Mouse (Mus musculus): ENCODE results near the gene Muc5ac.
A peak's percentile ranks its signal among the peaks of the same experiment; 100 is the strongest.
"Not testable (repeated sequence)": the region's sequence is repeated elsewhere in the genome, so short reads cannot be mapped to it uniquely, and the experiment has no call there.

Gene Muc5ac

DNA sequence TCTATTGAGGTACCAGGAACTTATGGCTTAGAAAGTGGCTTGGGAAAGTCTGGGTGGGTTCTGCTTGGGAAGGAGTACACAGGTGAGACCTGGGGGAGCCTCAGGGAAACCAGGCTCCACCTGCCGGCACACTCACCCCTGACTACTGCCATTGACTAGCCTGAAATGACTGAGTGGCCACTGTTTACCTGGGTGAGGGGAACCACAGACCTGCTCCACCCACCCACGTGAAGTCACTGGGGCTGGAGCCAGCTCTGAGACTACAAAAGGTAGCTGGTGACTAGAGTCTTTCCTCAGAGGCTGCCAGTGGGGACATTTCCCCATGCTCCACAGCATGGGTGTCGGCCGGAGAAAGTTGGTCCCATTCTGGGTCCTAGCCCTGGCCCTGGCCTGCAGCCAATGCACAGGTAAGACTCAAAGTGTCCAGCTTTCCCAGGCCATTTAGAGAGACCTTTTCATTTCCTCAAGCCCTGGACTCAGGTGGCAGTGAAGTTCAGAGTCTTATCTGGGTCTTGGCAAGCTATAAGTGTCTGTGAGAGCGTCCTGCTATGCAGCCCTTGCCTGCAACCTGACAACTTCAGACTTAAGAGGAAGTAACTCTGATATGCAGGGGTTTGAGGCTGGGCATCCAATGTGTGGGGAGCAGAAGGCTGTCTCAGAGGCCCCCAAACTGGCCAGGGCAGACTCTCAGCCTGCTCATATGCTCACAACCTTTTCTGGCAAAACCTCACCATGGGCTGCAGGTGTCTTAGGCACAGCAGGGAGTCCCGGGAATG, at the start of gene Muc5ac:
Muc5ac (plus strand) TSS at position 296 of the 776 bp plus-strand sequence.
- DNase-seq (ENCODE audit: low spot score), result no peak

DNA sequence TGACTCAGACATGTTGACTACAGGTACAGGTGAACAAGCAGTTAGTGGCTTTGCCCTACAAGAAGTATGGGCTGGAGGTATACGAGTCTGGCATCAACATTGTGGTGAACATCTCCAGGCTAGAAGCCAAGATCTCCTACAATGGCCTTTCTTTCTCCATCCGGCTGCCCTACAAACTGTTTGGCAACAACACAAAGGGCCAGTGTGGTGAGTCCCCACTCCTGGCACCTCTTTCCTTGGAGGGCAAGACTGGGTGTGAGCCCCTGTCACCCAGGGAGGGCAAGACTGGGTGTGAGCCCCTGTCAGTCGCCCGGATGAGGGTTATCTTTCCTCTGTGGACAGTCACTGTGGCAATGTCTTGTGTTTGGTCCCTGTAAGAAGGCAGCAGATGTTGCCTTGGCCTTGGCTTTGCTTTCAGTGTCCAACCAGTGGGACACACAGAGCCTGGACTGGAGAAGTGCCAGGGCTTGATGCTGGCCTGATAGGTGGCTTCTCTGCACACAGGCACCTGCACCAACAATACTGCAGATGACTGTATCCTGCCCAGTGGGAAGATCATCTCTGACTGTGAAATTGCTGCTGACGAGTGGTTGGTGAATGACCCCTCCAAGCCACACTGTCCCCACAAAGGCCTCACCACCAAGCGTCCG, 41.2 kb upstream of the Muc5ac start:
- DNase-seq (ENCODE audit: low spot score), result no peak

DNA sequence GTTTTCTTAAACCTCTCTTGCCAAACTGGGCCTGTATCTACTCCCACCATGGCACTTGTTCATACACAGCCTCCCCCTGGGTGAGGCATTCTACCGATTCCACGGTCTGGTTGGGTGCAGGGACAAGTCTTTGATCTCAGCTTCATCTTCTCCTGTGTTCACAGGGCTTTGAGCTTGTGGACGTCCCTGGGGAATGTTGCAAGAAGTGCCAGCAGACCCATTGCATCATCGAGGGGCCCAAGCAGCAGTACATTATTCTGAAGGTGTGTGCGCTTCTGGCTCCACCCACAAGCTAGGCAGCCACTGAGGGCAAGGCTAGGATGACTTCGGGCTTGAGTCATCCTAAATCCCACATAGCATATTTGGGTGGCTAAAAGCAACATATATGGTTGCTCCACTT, 36.3 kb upstream of the Muc5ac start:
- DNase-seq (ENCODE audit: low spot score), result no peak

DNA sequence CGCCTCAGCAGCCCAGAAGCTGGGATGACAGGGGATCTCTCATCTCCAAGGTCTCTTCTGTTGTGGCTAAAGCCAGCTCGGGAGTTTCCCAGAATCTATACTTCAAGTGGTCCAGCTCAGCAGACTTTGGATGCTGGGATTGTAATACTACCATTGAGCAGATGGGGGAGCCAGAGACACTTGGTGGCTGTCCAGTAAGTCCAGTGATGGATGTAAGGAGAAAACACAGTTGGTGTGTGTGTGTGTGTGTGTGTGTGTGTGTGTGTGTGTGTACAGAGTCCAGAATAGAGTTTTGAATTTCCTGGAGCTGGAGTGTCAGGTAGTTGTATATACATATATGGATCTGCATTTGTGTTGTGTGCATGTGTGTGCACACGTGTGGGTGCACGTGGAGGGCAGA, 32.9 kb upstream of the Muc5ac start:
- peak; percentile 38 for DNase-seq (ENCODE audit: low spot score)

DNA sequence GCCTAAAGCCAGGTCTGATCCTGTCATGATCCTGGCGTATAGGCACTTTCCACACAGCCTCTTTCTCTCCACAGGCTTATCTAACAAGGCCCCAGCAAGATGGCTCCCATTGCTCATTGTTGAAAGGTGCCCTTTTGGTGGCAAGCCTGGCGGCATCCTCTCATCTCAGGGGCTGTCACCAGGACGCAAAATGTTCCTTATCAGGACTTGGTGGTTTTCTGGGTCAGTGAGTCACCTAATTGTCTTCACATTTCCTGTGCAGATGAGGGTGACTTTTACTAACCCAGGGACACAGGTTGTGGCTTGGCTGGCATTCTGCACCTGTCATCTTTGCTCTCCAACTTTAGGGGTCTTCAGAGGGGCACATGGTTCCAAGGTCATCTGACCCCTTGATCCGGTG, 30.5 kb upstream of the Muc5ac start:
- DNase-seq (ENCODE audit: low spot score), result no peak

DNA sequence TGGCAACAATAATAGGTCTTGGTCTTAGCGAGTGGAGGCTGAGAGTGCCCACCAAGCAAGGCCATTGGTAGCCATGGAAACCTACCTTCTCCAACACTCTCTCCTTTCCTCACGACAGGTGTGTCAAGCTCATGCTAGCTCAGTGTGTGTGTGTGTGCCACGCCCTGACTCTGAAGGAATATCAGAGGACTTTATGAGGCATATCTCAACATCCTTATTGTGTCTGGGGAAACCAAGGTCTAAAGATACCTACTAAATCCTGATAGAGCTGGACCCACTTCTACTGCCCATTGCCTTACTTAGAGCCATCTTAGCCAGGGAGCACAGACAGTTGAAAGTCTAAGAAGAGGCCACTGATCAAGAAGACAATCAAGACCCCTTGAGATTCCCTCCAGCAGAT, 18.3 kb upstream of the Muc5ac start:
- DNase-seq (ENCODE audit: low spot score), result no peak

DNA sequence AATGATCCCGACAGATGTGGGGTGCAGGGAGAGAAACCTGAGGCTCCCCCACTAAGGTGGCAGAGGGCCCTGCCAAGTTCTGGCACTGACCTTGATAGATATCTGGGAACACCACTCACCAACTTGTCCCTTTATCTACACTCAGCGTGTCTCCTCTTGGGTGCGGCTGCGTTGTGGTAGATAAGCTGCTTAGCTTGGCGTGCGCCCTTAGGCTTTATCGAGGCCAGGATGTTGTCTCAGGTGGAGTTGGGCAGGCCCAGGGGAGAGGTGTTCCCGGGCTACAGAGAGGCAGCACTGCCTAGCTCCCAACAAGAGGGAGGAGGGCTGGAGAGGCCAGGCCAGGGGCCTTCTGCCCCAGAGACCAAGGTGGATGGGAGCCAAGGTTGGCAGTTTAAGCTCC, 17.8 kb upstream of the Muc5ac start:
- peak; percentile 9 for DNase-seq (ENCODE audit: low spot score)

DNA sequence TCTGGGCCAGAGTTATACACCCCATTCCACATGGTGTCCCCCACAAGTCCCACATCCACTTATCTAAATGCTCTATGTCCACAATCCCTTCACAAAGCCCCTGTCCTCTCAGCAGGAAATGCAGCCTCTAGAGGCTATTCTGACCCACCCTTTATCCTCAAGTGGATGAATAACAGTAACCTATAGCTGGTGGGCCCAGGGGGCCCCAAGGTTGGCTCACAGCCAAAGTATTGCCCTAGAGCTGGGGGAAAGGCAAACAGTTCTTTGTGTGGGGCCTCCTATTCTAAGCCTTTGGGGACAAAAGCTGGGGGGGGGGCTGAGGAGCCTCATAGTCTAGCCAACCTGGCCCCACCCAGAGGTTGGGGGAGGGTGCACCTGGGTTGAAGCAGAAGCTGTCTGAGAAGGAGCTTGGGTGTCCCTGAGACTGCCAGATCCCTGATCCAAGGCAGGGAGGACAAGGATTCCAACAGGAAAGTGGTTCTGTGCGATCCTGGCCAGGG, 16.7 kb upstream of the Muc5ac start:
- no peak for DNase-seq (ENCODE audit: low spot score)

DNA sequence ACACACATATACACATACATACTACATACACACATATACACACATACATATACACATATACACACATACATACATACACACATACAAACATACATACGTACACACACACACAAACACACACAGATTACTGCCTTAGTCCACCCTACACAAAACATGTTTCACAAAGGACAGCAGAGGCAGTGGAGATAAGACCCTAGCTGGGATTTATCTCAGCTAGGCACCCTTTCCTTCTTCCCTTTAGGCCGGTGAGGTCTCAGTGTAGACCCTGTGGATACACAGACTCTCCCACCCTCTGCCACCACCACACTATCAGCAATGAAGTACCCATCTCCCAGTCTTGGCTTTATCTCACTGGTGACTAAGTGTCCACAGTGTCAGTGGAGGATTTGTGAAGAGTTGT, 13.9 kb upstream of the Muc5ac start:
- no peak for DNase-seq (ENCODE audit: low spot score)

DNA sequence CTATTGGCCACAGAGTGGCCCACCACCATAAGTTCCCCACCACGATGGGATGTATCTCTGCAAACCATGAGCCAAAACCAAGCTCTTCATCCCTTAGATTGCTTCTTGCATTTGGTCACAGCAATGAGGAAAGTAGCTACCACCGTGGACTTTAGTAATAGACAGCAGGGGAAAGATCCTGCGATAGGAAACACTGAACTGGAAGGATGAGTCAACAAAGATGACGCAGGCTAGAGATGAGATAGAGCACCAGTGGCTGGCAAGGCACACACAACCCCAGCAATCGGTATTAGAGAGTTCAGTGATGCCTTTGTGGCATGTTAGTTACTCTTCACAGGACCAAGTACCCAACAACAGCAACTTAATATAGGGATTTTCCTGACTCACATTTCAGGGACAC, 12.6 kb upstream of the Muc5ac start:
- DNase-seq (ENCODE audit: low spot score), result no peak

DNA sequence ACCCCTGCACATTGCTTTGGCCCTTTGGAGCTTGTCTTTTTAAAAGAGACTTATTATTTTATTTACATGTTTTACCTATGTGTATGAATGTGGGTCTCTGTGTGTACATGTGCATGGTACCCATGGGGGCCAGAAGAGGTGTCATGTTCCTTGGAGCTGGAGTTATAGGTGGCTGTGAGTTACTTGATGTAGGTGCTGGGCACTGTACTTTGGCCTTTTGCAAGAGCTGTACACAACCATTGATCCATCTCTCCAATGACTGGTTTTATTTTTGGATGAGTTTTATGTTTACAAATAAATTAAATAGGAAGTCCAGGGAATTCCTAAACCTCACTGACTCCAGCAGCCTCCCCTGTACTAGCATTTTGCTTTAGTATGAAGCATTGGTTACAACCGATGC, 5.5 kb downstream of the Muc5ac start:
- DNase-seq (ENCODE audit: low spot score), result no peak

DNA sequence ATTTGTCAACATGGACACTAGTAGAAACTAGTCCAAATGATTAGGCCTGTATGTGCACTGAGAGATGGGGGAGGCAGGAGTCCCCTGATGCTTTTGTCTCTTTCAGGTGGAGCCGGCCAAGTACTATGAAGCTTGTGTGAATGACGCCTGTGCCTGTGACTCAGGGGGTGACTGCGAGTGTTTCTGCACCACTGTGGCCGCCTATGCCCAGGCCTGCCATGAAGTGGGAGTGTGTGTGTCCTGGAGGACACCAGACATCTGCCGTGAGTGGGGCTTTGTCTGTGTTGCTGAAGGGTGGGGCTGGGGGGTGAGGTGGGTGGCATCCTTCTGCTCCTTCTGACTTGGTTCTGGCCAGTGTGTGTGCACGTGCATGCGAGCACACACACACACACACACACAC, 14.4 kb downstream of the Muc5ac start:
- DNase-seq (ENCODE audit: low spot score), result no peak

DNA sequence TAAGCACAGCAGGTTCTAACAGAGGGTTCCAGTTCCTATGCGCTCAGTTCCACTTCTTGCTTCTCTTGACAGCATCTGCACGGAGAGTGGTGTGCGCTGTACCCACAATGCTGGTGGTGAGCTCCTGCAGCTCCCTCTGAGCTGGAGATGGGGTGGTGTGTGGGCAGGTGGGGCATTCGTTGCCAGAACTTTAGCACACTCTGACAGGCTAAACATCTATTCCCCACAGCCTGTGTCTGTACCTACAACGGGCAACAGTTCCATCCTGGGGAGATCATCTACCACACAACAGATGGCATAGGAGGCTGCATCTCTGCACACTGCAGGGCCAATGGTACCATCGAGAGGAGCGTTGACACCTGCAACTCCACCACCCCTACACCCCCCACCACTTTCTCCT, 16.6 kb downstream of the Muc5ac start:
- no peak for DNase-seq (ENCODE audit: low spot score)

DNA sequence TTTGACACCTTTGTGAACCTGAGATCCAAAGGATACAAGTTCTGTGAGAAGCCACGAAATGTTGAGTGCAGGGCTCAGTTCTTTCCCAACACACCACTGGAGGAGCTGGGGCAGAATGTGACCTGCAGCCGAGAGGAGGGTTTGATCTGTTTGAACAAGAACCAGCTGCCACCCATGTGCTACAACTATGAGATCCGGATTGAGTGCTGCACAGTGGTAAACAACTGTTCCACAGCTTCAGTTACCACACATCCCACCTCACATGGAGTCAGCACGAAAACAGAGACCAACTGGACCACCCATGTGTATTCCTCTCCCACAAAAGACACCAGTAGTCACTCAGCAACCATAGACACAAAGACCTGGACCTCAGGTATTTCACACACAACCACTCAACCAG, 19.1 kb downstream of the Muc5ac start:
- DNase-seq (ENCODE audit: low spot score), result not testable (repeated sequence)

DNA sequence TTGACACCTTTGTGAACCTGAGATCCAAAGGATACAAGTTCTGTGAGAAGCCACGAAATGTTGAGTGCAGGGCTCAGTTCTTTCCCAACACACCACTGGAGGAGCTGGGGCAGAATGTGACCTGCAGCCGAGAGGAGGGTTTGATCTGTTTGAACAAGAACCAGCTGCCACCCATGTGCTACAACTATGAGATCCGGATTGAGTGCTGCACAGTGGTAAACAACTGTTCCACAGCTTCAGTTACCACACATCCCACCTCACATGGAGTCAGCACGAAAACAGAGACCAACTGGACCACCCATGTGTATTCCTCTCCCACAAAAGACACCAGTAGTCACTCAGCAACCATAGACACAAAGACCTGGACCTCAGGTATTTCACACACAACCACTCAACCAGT, 21.2 kb downstream of the Muc5ac start:
- DNase-seq (ENCODE audit: low spot score), result not testable (repeated sequence)

DNA sequence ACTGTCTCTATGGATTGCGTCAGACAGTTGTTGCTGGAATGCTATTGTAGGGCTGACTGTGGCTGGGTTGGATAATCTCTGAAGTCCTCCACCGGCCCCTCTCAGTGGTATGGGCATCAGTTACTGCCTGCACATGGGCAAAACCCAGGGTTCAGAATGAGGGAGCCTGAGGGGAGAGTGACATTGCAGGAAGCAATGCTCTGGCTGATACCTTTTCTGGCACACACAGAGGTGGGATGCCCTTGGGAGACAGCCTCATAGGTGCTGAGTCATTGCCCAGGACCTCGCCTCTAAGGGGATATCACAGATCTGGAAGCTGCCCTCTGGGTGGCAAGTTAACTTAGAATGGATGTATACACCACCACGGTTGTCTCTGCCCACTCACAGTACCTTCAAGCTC, 24.5 kb downstream of the Muc5ac start:
- no peak for DNase-seq (ENCODE audit: low spot score)

DNA sequence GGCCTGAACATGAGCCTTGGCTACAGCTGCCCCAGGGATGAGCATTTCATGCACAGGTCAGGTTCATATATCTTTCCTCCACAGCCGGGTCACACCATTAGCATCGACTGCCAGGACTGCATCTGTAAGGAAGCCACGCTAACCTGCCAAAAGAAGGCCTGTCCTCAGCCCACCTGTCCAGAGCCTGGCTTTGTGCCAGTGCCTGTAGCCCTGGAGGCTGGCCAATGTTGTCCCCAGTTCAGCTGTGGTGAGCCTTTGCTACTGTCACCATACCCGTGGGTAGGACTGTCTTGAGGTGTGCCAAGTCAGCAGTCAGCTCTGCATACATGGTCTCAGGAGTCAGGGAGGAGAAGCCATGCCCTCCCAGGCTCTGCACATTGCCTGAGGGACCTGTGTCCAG, 26.6 kb downstream of the Muc5ac start:
- DNase-seq (ENCODE audit: low spot score), result no peak

DNA sequence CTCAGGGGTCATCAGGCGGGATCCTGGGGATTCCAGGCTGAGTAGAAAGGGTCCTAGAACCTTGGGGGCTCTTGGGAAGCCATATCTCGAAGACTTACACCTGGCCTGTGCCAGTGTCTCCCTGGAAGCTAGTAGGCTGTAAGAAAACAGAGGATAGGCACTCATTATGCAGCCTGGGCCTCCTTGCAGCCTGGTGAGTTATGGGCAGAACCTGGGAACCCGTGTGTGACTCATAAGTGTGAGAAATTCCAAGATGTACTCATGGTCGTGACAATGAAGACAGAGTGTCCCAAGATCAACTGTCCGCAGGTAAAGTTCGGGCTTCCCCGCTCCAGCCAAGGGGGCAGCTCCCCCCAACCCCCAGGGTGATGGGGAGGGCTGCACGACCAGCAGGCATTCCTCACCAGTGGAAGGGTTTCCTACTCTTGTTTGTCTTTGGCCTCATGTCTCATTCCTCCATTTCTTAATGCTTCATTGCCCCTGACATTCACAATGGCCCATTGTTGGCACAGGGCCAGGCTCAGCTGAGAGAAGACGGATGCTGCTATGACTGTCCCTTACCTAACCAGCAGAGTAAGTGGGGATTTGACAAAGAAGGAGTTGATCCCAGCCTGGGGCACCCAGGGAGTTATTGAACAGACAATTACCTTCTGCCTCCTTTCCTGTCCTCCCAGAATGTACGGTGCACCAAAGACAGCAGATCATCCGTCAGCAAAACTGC, 28.7 kb downstream of the Muc5ac start:
- DNase-seq (ENCODE audit: low spot score), result no peak

DNA sequence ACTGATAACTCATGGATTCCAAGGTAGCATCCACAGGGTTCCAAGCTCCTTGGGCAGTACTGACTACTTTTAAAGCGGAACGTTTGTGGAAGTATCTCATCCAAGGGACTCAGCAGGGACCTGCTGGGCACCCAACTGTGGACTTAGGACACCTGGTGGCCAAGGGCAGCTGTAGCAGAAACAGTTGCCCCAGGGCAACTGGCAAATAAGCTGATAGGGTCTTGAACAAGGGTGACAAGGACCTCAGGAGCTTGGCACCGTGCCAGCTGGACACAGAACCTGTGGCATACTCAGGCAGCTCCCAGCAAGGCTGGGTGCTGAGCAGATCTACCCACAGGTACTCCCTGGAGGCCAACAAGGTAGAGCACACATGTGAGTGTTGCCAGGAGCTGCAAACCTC, 29.5 kb downstream of the Muc5ac start:
- DNase-seq (ENCODE audit: low spot score), result no peak

DNA sequence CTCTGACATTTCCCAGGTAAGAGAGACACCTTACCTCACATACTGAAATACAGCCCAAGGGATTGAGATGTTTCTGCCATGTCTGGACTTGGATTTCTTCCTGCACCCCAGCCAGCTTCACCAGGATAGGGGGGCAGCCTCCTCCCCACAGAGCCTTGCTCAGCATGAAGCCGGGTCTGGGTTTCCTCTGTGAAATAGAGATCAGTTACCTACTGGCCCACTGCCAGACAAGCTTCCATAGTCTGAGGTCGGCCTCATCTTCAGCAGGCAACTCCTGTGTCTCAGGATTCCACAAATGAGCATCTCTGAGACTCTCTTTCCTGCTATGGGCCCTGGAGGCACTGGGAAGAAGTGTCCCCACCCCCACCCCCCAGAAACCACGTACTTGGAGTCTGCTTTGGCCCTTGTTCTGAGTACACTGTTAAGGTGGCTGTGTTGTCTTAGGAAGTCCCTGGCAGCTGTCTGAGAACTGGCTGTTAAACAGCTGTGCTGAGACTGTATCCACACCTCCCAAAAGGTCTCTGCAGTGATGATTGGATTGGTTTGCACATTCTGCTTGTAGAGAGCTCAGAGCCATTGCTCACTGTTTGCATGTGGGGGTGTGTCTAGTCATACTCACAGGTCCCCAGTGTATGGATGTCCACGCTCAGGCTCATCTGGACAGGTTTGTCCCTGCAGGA, 34.0 kb downstream of the Muc5ac start:
- no peak for DNase-seq (ENCODE audit: low spot score)

DNA sequence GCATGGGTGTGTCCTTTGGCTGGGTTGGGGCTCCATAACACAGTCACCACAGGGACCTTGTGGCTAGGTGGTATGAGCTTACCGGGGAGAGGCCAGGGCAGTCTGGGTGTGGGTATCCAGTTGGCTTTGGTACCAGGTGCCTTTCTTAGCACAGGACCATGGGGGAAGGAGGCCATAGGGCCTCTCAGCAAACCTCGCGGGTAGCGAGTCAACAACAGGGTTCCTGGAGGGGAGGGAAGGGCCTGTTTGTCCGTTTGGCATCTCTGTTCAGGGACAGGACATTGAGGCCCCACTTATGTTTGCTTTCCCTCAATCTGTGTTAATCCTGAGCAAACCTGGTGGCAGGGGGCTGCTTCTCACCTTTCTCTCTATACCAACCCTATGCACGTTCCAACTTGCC, 34.9 kb downstream of the Muc5ac start:
- no peak for DNase-seq (ENCODE audit: low spot score)

DNA sequence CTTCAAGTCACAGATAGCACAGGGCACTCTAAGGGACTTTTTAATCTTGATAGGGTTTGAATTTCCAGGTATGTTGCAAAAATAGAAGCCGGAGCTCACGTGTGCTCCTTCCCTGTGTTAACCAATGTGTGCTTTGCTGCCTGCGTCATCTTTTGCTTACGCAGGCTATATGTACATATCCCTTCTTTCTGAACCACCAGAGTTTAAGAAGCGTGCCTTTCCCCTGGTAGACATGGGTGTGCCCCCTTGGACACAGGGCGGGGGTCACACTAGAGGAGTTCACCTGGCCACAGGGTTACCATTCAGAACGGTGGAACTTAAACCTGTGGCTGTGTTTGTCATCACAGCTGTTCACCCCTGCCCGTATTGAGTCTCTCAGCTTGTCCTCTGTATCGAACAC, 35.6 kb downstream of the Muc5ac start:
- no peak for DNase-seq (ENCODE audit: low spot score)

DNA sequence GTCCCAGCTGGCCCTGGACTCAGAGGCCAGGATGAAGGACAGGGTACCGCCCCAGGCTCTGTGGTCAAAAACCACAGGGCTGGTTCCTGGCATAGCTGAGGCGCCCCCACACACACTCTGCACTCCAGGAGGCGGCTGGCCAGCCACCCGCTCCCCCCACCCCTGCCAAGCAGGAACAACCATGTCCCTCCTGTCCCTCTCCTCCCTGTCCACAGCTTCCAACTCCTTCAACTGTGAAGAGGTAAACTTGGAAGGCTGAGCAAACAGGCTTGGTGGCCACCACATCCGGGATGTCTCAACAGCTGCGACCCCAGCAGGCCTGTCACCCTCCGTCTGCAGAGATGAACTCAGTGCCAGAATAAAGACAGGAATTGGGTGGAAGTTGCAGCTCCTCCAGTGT, 47.2 kb downstream of the Muc5ac start:
- no peak for DNase-seq (ENCODE audit: low spot score)
